7 mouse cellular contexts compared by ENCODE assay signal in the genomic region with DNA sequence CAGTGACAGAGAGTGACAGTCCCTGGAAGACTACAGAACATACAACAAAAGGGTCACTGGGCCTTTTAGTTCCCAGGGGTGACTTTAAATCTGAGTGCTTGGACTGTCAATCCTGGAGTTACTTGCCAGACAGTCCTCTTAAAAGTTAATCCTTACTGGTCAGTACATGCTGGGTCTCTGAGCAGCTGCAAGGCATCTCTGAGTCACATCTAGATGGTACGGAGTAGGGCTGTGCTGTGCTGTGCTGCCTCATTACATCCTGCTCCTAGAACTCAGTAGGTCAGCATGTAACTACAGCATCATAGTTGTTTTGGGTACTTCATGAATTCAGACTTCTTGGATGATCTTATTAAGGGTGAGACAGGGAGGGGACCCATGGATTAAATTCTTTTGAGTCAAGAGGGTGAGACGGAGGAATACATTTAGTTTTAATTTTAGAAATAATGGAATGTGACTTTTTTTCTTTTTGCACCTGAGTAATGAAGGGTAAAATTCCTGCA.
"Had no signal": no experiment of that assay in that cellular context is flagged by ENCODE, and none has a peak within 500 bp of the region (broad histone marks: within the 10 kb centered on the region; RNA-seq: fewer than 3 reads in every experiment).

No protein-coding gene starts in this region.

- H3K9ac ChIP-seq: liver, embryonic 12.5 days; neural tube, embryonic 12.5 days had no signal

- H3K27me3 ChIP-seq: liver, embryonic 12.5 days; neural tube, embryonic 12.5 days had no signal

- DNase-seq: left cerebral cortex, postnatal 4 days; midbrain, embryonic 14.5 days; thymus, postnatal 4 days had no signal

- H3K27ac ChIP-seq: liver, embryonic 12.5 days; midbrain, embryonic 10.5 days; neural tube, embryonic 12.5 days; stomach, postnatal 0 days had no signal

- H3K4me3 ChIP-seq: liver, embryonic 12.5 days; midbrain, embryonic 10.5 days; neural tube, embryonic 12.5 days had no signal

- H3K4me1 ChIP-seq: liver, embryonic 12.5 days had no signal

- H3K36me3 ChIP-seq: liver, embryonic 12.5 days; midbrain, embryonic 10.5 days; neural tube, embryonic 12.5 days had no signal

- ATAC-seq: liver, embryonic 12.5 days had no signal

- H3K4me2 ChIP-seq: liver, embryonic 12.5 days; neural tube, embryonic 12.5 days had no signal

- H3K9me3 ChIP-seq: liver, embryonic 12.5 days; midbrain, embryonic 10.5 days; neural tube, embryonic 12.5 days had no signal
